Mouse (Mus musculus) c-Kit-positive CD71-positive TER-119-negative erythroid progenitor cells, embryonic 14.5 days (primary cell): ENCODE results near the gene Hdac5.

Experiments
- DNase-seq: peaks from one replicate; pipeline ENCODE4 v3.0.0-alpha.2; 2013; ENCODE audit warnings: low read depth

Gene Hdac5

DNA sequence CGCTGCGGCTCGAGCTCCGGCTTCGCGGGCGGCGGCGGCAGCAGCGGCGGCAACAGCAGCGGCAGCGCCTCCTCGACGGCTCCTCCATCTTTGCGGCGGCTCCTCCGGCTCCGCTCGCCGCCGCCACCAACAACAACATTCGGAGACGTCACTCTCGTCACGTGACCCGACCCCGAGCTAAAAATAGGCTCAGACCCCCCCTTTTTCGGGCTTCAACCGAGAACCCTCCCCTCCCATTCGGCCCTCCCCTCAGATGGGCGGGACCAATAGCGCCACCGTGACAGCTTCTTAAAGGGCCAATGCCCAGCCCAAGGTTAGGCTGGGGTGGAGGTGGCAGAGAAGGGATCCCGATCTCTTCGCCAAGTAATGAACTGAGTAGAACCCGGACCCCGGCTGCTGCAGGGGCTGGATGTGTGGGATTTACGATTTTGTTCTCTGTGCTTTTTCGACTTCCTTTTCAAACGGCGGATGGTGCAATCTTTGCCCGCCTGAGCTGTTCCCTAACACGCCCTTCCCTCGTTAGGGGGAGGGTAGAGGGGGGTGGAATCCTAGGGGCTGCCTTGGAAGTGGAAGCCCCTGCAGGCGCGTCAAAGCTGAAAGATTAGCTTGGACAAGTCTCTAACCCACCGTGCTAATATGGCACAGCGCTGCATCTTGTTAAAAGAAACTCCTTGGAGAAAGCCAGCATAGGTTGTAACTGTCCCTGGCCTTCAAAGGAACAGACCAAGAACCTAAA lies at the start of gene Hdac5:
TSS of gene Hdac5 (minus strand) at position 161 of the 736 bp plus-strand sequence.
- peak; percentile 99 for DNase-seq

DNA sequence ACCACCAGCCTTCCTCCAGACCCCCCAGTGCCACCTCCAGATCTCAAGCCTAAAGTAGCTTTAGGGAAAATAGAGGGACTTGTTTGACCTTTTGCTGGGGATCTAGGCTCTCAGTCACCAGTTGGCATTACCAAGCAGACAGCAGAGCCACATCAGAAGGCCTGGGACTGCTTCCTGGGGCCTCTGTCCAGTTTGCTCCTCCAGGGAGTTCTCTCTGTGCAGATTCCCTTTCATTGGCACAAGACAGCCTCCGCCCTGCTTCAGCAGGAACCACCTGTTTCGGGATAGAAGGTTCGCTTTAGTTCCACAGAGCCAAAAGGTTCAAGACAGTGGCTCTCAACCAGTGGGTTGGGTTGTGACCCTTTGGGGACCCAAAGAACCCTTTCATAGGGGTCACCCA lies 49.6 kb upstream of the Hdac5 start:
- no peak for DNase-seq

DNA sequence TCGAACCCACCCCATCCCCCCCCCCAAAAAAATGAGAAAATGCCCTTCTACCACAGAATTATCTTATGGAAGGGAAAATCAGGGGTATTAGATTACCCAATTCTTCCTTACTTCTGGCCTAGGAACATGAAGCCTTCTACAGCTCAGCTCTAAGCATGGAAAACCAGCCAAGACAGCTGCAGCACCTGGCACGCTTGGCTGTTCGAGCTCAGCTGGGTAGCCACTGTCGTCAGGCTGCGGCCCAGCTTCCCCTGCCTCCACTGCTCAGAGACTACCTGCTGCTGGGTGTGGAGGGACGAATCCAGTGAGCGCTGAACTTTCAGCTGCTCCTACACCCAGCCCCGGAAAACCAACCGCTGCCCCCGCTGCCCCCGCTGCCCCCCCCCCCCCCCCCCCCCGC lies 47.8 kb upstream of the Hdac5 start:
- no peak for DNase-seq

DNA sequence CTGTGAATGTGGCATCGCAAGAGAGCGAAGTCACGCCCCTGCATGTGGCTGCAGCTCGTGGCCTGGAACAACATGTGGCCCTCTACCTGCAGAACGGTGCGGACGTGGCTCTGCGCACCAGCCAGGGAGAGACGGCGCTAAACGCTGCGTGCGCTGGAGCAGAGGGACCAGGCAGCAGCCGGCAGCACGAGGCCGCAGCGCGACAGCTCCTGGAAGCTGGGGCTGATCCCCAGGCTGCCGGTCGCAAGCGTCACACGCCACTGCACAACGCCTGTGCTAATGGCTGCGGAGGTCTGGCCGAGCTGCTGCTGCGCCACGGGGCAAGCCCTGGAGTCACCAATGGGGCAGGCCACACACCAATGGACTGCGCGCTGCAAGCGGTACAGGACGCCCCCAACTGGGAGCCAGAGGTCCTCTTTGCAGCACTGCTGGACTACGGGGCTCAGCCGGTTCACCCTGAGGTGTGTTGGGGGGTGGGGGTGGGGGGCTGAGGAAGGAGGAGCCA lies 46.5 kb upstream of the Hdac5 start:
- no peak for DNase-seq

DNA sequence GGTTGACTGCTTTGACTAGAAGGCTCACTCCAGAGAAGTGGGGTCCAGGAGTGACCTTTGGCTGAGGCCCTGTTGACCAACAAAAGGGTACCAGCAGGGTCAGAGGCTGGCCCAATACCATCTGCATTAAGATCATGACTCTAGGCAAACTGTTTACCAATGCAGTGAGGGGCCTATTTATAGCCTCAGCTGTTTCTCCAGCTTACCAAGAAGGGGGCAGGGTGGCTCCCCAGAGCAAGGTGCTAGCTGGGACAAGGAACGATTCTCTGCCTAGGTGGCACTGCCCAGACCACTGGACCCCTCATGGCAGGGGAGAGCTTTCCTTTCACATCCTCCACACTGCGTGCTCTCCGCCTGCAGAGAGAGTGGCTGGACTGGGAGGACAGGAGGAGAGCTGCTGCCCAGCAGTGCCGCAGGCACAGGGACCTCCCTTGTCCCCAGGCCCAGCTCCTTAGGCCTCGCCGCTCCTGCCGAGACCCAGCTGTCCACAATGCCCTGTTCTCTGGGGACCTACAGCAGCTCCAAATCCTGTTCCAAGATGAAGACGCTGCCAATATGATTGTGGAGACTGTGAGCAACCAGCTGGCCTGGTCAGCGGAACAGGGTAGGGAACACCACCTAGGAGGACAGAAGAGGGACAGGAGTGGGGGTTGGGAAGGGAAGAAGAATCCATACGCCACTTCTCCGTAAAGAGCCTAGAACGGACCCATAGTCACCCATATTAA lies 38.7 kb upstream of the Hdac5 start, which contains the start of gene Asb16:
TSS of gene Asb16 (plus strand) at position 224 of the 725 bp plus-strand sequence.
- DNase-seq, result no peak

DNA sequence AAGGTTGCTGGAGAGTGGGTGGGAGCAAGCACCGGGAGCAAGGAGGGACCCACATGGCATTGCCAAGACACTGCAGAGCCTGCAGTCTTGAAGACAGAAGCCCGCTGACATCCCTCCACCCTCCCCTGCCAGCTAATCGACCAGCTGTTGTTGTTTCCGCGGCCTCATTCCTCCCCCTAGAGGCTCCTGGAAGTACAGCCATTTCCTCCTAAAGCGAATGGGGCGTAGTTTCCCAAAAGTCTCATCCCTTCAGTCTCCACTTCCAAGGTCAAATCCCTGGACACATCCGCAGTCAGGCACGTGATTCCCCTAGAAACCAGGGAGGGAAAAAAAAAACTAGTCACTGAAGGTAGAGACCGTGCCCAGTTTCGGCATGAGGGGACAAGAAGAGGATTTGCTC lies 37.5 kb upstream of the Hdac5 start:
- no peak for DNase-seq

DNA sequence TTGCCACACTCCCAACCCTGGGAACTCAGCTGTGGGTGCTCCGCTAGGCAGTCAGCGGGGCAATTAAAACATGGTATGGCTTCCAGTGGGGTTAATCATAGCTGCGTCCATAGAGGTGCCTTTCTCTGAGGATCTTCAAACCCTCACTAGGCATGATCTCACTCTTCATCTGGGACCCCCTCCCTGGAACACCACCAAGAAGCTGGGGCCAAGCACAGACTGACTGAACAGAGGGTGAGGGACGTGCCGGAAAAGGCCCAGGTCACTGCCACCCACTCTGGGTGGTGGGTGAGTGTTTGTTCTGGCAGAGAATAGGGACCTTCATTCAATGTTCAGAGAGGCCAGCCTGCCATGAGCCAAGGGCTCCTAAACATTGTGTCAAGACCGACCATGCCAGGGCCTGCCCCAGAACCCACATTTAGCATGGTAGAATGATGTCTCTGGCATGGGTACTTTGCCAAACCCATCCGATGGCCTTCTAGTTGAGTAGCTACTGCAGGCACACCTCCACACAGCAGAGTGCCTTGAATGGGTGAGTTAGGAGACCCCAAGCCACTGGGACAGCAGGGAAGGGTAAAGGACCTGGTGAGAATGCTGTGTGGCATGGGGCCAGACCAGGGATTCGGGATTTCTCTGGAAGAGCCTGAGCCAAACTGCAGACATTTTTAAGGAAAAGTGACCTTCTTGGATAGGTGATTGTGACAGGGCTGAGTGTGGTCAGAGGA lies 36.8 kb upstream of the Hdac5 start:
- DNase-seq, result no peak

DNA sequence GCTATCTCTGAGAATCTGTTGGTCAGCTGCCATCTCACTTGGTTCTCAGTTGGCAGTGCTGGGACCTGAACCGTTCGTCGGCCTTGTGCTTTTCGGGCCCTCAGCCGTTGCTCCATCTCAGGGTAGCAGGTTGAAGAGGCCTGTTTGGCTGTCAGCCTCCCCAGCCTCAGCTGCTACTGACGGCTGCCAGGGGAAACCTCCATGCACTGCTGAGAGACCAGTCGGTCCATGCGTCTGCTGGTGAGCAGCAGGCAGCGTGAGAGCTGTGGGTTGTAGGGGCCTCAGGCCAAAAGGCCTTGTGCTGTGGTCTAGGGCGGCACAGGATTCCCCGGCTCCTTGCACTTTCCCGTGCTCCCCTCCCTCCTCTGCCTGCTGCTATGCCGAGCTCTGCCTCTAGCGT lies 35.9 kb upstream of the Hdac5 start:
- DNase-seq, result no peak

DNA sequence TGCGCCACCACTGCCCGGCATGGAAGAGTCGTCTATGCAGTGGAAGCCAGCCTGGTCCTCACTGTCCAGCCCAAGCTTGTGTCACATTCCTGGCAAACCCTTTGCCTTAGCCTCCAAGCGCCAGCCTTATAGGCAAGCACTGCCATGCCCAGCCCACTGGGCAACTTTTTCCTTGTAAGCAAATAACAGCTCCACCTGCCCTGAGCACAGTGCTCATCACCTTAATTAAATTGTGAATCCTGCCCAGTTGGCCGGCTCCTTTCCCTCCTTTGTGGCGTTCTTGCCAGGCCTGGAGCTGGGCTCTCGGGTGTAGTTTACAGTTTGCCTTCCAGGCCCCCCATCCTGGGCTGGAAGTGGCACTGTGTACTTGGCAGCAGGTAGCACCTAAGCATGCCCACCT lies 33.2 kb upstream of the Hdac5 start:
- no peak for DNase-seq

DNA sequence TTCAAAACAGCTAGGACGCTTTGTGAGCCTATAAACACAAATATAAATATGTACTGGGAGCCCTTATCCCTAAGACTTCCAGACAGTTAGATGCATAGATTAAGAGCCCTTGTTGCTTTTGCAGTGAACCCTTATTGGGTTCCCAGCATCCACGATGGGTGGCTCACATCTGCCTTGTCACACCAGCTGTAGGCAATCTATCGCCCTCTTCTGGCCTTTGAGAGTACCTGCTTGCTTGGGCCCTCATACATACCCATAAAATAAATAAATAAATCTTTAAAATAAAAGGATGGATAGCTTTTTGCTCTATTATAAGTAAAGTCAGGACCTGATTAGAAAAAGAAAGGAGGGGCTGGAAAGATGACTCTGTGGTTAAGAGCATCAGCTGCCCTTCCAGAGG lies 28.6 kb upstream of the Hdac5 start:
- DNase-seq, result no peak

DNA sequence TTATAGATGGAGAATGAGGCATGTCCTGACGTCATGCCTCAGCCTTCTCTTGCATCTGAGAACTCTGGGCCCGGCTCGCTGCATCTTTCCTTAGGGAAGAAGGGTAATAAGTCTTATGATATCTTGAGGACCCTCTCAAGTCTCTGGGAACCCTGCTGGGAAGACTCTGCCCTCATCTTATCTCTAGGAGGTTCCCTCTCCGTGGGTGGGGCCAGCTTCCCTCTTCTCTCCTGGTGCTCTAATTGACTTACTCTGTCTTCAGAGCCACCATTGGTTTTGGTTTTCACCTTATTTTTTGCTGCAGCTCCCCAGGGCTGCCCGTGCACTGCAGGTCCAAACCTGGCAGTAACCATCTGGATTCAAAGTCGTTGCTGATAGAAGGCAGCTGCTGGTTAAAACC lies 28.1 kb upstream of the Hdac5 start:
- DNase-seq, result no peak

DNA sequence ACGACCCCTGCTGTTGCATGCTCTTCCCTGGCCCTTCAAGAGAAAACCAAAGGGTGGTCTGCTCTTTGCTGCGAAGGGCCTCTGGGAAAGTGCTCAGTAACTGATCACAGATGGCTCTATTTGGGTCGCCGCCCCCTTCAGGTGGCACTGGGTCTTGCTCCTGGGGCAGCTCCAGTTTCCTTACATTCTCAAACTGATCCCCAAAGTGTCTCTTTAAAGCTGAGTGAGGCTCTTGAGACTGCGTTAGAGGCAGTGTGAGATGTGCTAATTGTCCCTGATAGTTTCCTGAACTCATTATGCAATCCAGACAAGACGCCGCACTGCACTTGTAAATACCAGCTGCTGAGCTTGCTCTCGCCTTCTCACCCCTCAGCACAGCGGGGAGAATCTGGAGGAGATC lies 27.5 kb upstream of the Hdac5 start:
- no peak for DNase-seq

DNA sequence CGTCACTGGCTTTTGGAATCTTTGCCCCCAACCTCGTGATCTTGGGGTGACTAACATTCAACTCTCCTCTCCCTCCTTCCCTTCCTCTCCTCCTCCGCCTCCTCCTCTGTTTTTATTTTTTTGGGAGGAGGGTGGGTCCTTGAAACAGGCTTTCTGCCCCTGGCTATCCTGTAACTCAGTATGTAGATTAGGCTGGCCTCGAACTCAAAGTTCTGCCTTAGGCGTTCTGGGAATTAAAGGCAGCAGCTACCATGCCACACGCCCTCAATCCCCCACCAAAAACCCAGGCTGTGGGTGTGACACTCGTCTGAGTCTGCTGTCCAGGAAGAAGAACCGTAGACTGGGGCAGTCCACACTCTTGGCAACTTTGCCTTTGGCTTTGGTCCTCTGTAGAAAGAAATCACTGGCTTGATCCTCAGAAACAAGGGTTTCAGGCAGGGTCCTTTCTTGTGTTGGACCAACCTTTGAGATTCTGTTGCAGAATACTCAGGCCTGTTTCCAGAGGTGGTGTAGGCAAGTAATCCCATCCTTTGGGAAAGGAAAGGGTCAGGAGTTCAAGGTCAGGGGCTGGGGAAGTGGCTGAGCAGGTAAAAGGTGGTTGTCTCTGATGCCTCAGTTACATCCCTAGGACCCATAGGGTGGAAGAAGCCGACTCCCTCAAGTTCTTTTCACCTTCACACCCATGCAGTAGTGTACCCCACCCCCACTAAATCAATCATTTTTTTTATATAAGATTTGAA lies 19.6 kb upstream of the Hdac5 start:
- no peak for DNase-seq

DNA sequence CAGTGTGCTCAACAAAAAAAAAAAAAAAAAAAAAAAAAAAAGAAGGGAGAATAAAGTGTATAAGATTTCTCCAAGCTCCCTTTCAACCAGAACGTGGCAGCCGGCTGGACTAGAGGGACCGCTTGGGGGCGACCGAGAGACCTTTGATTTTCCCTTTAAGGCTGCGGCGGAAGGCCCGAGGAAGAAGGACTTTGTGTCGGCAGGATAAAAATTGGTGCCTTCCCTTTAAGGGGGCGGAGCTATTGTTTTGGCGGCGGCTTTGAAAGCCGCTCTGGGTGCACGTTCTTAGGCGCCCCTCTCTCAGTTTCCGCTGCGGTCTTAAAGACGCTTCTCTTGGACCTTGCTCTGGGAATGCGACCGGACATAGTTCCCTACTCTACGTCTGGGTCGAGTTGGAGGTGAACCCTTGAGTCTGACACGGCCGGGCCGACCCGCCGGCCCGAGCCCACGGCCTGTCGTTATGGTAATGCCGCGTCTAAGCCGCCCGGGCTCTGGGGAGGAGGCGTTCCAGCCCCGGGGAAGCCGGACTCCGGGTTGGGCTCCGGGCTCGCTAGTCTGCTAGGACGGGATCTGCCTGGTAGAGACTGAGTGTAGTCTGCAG lies 18.8 kb upstream of the Hdac5 start, which contains the start of gene BC030867:
TSS of gene BC030867 (plus strand) at position 253 of the 601 bp plus-strand sequence.
- peak; percentile 99 for DNase-seq

DNA sequence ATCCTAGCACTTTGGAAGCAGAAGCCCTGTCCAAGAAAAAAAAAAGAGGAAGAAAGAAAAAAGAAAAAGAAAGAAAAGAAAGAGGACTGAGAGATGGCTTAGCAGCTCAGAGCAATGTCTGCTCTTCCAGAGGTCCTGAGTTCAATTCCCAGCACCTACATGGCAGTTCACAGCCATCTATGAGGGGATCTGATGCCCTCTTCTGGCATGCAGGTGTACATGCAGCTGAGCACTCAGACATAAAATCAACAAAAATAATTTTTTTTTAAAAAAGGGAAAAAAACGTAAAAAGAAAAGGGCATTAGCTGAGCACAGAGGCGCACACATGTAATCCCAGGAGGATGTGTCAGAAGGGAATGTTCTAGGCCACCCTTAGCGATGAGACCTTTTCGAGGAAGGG lies 16.9 kb upstream of the Hdac5 start:
- no peak for DNase-seq

DNA sequence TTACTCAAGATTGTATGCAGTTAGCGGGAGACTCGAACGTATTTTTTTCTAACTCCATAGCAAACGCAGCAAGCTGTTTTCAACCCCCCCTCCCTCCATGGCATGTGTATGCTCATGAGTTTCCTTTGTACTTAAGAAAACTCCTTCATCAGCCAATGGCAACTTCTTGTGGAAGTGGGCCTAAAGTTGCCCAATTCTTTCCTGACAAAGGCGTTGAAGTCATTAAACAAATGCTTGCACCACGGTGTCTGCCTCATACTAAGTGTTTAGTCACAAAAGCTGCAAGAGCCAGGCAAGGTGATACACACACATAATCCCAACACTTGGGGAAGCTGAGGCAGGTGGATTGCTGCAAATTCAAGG lies 16.3 kb upstream of the Hdac5 start:
- no peak for DNase-seq

DNA sequence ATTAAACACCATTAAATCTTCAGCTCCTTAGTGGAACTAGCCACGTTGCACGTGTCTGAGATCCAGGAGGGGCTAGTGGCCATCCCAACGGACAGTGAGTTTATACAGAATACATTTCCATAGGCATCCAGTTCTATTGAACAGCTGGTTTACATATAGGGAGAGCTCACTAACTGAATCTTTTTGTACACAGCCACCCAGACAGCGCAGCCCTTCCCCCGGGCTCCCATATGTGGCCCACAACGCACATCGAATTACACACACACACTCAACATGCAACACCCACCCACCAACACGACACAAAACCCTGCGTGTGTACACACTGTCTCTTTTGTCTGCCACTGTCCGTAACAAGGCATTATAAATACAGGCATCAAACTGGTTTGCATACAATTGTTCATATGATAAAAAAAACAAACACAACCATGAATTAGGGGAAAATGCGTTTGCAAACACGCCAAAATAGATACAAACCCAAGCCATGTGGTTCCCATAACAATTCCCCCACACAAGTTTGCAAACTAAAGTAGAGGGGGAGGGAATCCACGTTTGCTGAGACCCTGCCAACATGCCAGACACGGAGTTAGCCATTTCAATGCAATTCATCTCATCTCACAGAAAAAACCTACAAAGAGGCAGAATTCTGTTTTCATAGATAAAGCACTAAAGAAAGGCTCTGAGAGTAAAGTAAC lies 15.8 kb upstream of the Hdac5 start:
- DNase-seq, result no peak

DNA sequence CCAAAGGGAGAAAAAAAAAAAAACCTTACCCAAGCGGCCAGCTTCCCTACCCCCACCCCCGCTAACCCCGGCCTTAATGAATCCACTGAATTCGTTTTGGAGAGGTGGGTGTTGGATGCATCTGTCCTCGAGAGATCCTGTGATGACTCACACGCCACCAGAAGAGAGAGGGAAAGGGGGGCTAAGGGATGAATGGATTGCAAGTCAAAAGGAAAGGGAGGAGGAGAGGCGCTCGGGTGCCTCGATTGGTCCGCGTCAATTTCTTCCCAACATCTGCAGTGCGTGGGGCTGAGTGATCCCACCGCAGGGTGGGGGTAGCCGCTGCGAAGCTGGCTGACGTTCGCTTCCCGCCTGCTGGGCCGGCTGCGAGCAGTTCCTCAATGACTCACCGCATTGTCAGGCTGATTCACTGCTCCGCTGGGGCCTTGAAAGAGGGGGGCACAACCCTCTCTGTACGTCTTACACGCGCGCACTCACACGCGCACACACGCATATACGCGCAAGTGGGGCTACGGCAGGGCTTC lies 15.0 kb upstream of the Hdac5 start:
- no peak for DNase-seq

DNA sequence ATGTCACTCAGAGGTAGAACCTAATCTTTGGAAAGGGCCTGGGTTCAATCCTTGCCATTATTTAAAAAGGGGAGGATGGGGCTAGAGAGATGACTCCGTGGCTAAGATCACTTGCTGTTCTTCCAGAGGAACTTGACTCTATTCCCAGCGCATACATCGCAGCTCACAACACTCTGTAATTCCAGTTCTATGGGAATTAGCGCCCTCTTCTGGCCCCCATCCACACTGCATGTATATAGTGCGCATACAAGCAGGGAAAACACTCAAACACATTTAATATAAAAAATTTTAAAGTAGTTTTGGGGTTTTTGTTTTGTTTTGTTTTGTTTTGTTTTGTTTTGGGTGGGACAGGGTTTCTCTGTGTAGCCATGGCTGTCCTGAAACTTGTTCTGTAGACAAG lies 11.9 kb upstream of the Hdac5 start:
- no peak for DNase-seq

DNA sequence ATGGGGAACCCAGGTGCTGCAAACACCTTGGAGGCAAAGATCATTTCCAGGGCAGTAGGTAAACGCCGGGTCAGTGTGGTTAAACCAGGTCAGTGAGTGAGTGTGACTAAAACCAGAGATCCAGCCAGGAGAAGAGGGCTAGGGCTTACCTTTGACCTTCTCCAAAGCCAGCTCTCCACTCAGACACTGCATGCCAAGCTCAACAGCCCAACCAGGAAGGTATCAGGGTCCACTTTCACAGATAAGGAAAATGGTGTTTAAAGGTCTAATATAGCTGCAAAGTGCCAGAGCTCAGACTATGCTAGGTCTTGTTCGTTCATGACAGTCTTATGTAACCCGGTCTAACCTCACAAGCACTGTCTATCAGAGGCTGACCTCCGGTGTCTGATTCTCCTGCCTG lies 11.3 kb upstream of the Hdac5 start:
- no peak for DNase-seq

DNA sequence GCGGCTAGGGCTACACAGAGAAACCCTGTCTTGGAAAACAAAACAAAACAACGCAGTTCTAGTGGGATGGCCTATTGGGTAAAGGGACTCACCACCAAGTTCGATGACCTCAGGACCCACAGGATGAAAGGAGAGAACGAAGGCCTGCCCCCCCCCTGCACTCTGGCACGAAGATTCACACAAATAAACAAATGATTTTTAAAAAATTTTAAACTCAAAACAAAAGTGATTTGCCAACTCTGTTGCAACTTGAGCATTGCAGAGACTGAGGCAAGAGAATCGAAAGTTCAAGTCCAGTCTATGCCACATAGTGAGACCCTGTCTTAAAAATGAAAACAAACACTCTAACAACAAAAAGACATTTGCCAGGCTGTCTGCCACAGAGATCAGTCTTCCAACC lies 10.7 kb upstream of the Hdac5 start:
- DNase-seq, result no peak
